Mouse (Mus musculus): Measurements from ENCODE around the gene Csf2. TPM values are rescaled to one million over a fixed set of nuclear protein-coding genes. Genes with fewer than 3 reads are reported as not detected.

The Csf2 gene
- total RNA-seq, 1 experiment from 2014 or later = not detected

- ATAC-seq (replicated peaks; ENCODE audit: insufficient number of reproducible peaks, low FRiP score, low TSS enrichment, poor library complexity, severe bottlenecking) = no peak
Observed at GRCm38 (mm10) chr11:54201881-54202685, 47.4 kb downstream of the Csf2 start.

GRCm38 (mm10) chr11:54201287-54201773 is 48.1 kb downstream of the Csf2 start:
- ATAC-seq (replicated peaks; ENCODE audit: insufficient number of reproducible peaks, low FRiP score, low TSS enrichment, poor library complexity, severe bottlenecking) = no peak

Other genes starting within 250 kb of the Csf2 start
- 0.78 to 2.1 TPM (median 1.1 TPM) in 3 replicates for gene Slc22a4, start 221.6 kb downstream of the Csf2 start, total RNA-seq (2017)
- 0.29 to 1.6 TPM in 2 of 3 replicates, not detected in the other for gene Pdlim4, start 180.7 kb downstream of the Csf2 start, total RNA-seq (2017)
- gene P4ha2, start 149.6 kb downstream of the Csf2 start, total RNA-seq (2017) = not detected in 3 replicates
- gene Il3, start 17.6 kb upstream of the Csf2 start, total RNA-seq (2017) = not detected in 3 replicates
- 2.0 TPM in 1 of 3 replicates, not detected in the others for gene Acsl6, start 54.1 kb upstream of the Csf2 start, total RNA-seq (2017)
- gene Meikin, start 121.0 kb upstream of the Csf2 start, total RNA-seq (2017) = not detected in 3 replicates
- gene Fnip1, start 188.5 kb upstream of the Csf2 start, total RNA-seq (2017) = 32.3 to 40.4 TPM (median 34.4 TPM) in 3 replicates